Mouse (Mus musculus): ENCODE results near the gene Olfr1419.

DNA sequence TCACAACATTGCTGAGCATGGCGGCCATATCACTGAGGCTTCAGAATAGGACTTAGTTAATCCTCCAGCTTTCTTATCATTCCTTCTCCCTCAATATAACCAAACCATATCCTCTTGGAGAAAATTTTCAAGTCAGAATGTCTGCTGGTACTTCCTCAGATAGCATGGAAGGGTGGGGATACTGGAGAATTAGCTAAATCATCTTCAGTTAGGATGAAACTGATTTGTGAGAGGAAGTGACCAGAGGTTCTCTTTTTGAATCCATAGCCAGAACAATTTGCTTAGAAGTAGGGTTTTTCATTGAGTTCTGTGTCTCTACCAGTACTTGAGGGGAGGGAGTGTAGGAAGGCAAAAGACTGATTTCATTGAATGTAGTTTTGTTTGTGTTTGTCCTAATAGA lies 47.2 kb upstream of the Olfr1419 start:
- TF ChIP-seq CTCF (conservative IDR thresholded peaks at IDR 0.05 in 1 of 2, IDR thresholded peaks at IDR 0.05 in 1 of 2; ENCODE audit: low read depth in 2 of 2, low read length in 2 of 2) (no peak), POLR2A (IDR thresholded peaks at IDR 0.05; ENCODE audit: low read depth, low read length) (no peak), USF2 (conservative IDR thresholded peaks at IDR 0.05; ENCODE audit: low read depth, low read length) (no peak), MXI1 (IDR thresholded peaks at IDR 0.05; ENCODE audit: low read depth, low read length) (no peak), UBTF (IDR thresholded peaks at IDR 0.05; ENCODE audit: low read depth, low read length) (no peak)

Measured in CH12.LX (cell line).